Mouse (Mus musculus) lung, embryonic 16.5 days (tissue): ENCODE measurements around the gene Ifngr2. TPM values are rescaled to one million over a fixed set of nuclear protein-coding genes. Genes with fewer than 3 reads are reported as not detected.

ENCODE experiments used
- ATAC-seq: fragments of 200-750 bp; cut with Nextera tagmentation; 2 replicates; pipeline ENCODE4 v1.8.0; 2017; ENCODE audit warnings: low read depth, mild to moderate bottlenecking, moderate library complexity
- H3K27ac ChIP-seq: fragments of 300-500 bp; sonication (generic); 2 replicates; pipeline ENCODE4 v1.5.1; 2014; ENCODE audit warnings: mild to moderate bottlenecking, control low read depth, low read length
- H3K27me3 ChIP-seq: fragments of 300-500 bp; sonication (generic); 2 replicates; pipeline ENCODE4 v1.6.1; 2014; ENCODE audit warnings: low read depth, low read length, mixed read lengths; ENCODE audit not compliant: control insufficient read depth, insufficient read depth
- H3K36me3 ChIP-seq: fragments of 300-500 bp; sonication (generic); 2 replicates; pipeline ENCODE4 v1.6.1; 2014; ENCODE audit warnings: low read length; ENCODE audit not compliant: control insufficient read depth, insufficient read depth
- H3K4me1 ChIP-seq: fragments of 300-500 bp; sonication (generic); replicated peaks from 2 replicates; pipeline ENCODE4 v1.6.1; 2014; ENCODE audit warnings: low read length, mixed read lengths; ENCODE audit not compliant: control insufficient read depth, insufficient read depth
- H3K4me2 ChIP-seq: fragments of 300-500 bp; sonication (generic); 2 replicates; pipeline ENCODE4 v1.6.1; 2014; ENCODE audit warnings: low read depth, low read length, control low read depth
- H3K4me3 ChIP-seq: fragments of 300-500 bp; sonication (generic); 2 replicates; pipeline ENCODE4 v1.5.1; 2014; ENCODE audit warnings: mild to moderate bottlenecking, low read length, control low read depth
- H3K9ac ChIP-seq: fragments of 300-500 bp; sonication (generic); 2 replicates; pipeline ENCODE4 v1.6.1; 2014; ENCODE audit warnings: low read length, control low read depth
- H3K9me3 ChIP-seq: fragments of 300-500 bp; sonication (generic); 2 replicates; pipeline ENCODE4 v1.6.1; 2016; ENCODE audit warnings: low read length; ENCODE audit not compliant: control insufficient read depth
- WGBS: fragments of 180-500 bp; shearing (Covaris S2); extraction: QIAGEN DNeasy Blood & Tissue Kit; methylation state at CpG from one replicate; pipeline ENCODE4 v1.1.7; 2014; 5-methylcytosine and 5-hydroxymethylcytosine counted together
- polyA plus RNA-seq: library from polyadenylated mRNA; unstranded; fragments of >200 nt; fragmentation: Nextera tagmentation; extraction: Ambion mirVana; gene quantifications from 2 replicates; pipeline ENCODE4 v1.2.1, GENCODE M21; 2015

Gene Ifngr2
- polyA plus RNA-seq, result 53.7 and 54.1 TPM in 2 replicates

- under 1% methylated on average over 61 of the region's 74 CpGs for WGBS
- peak; percentile 94 for ATAC-seq
- H3K4me2 ChIP-seq, result peak within 1 kb of the TSS; percentile 75
- peak within 1 kb of the TSS; percentile 79 for H3K4me3 ChIP-seq
- H3K36me3 ChIP-seq, result no peaks in the 10 kb centered on the region
- H3K9ac ChIP-seq, result peak within 1 kb of the TSS; percentile 94
- H3K27ac ChIP-seq, result peak within 1 kb of the TSS; percentile 79
- no peaks in the 10 kb centered on the region for H3K9me3 ChIP-seq
- H3K4me1 ChIP-seq, result peaks cover 32% of the 10 kb centered on the region
- no peaks in the 10 kb centered on the region for H3K27me3 ChIP-seq
Measured at GRCm38 (mm10) chr16:91546836-91547741, at the start of gene Ifngr2. Ifngr2 (plus strand) TSS chr16:91547072.

- H3K27me3 ChIP-seq, result no peaks in the 10 kb centered on the region
- ATAC-seq, result no peak
- no peak overlapping the region for H3K4me3 ChIP-seq
- 90% methylated on average over 7 of the region's 7 CpGs for WGBS
- no peak overlapping the region for H3K9ac ChIP-seq
- no peaks in the 10 kb centered on the region for H3K9me3 ChIP-seq
- H3K4me2 ChIP-seq, result no peak overlapping the region
- H3K36me3 ChIP-seq, result peaks cover 40% of the 10 kb centered on the region
- no peak overlapping the region for H3K27ac ChIP-seq
- H3K4me1 ChIP-seq, result no peaks in the 10 kb centered on the region
Measured at GRCm38 (mm10) chr16:91498041-91498440, 48.8 kb upstream of the Ifngr2 start.

- H3K27me3 ChIP-seq, result no peaks in the 10 kb centered on the region
- no peaks in the 10 kb centered on the region for H3K9me3 ChIP-seq
- no peak for ATAC-seq
- H3K36me3 ChIP-seq, result peaks cover 51% of the 10 kb centered on the region
- H3K27ac ChIP-seq, result no peak overlapping the region
- WGBS, result 94% methylated on average over 7 of the region's 7 CpGs
- no peak overlapping the region for H3K4me3 ChIP-seq
- H3K4me1 ChIP-seq, result no peaks in the 10 kb centered on the region
- H3K9ac ChIP-seq, result no peak overlapping the region
- no peak overlapping the region for H3K4me2 ChIP-seq
Measured at GRCm38 (mm10) chr16:91504701-91505100, 42.2 kb upstream of the Ifngr2 start.

- Histone ChIP-seq H3K27ac (no peak overlapping the region), H3K4me3 (no peak overlapping the region), H3K4me2 (no peak overlapping the region), H3K27me3 (no peaks in the 10 kb centered on the region), H3K9ac (no peak overlapping the region), H3K9me3 (no peaks in the 10 kb centered on the region), H3K36me3 (peaks cover 47% of the 10 kb centered on the region), H3K4me1 (no peaks in the 10 kb centered on the region)
- WGBS, result 86% methylated on average over 15 of the region's 15 CpGs
- ATAC-seq, result no peak
Measured at GRCm38 (mm10) chr16:91505116-91505601, 41.7 kb upstream of the Ifngr2 start.

GRCm38 (mm10) chr16:91506396-91506795 lies 40.5 kb upstream of the Ifngr2 start:
- Histone ChIP-seq H3K4me3 (no peak overlapping the region), H3K27ac (no peak overlapping the region), H3K27me3 (no peaks in the 10 kb centered on the region), H3K4me1 (no peaks in the 10 kb centered on the region), H3K9ac (no peak overlapping the region), H3K4me2 (no peak overlapping the region), H3K9me3 (no peaks in the 10 kb centered on the region), H3K36me3 (peaks cover 39% of the 10 kb centered on the region)
- 92% methylated on average over 12 of the region's 12 CpGs for WGBS
- ATAC-seq, result no peak

- peak; percentile 64; the same call in 1 of the 2 replicates for ATAC-seq
- 30% methylated on average over 7 of the region's 7 CpGs for WGBS
Measured at GRCm38 (mm10) chr16:91512161-91512787, 34.6 kb upstream of the Ifngr2 start.

GRCm38 (mm10) chr16:91513099-91513498 lies 33.8 kb upstream of the Ifngr2 start:
- H3K27ac ChIP-seq, result no peak overlapping the region
- 82% methylated on average over 6 of the region's 6 CpGs for WGBS
- H3K4me2 ChIP-seq, result no peak overlapping the region
- no peaks in the 10 kb centered on the region for H3K36me3 ChIP-seq
- no peaks in the 10 kb centered on the region for H3K27me3 ChIP-seq
- ATAC-seq, result no peak
- H3K4me3 ChIP-seq, result no peak overlapping the region
- no peaks in the 10 kb centered on the region for H3K4me1 ChIP-seq
- H3K9me3 ChIP-seq, result no peaks in the 10 kb centered on the region
- H3K9ac ChIP-seq, result no peak overlapping the region

More at GRCm38 (mm10) chr16:91512161-91512787, 34.6 kb upstream of the Ifngr2 start:
- Histone ChIP-seq H3K4me2 (no peak overlapping the region), H3K4me1 (no peaks in the 10 kb centered on the region), H3K9ac (0 out of 2 replicates have a peak overlapping the region, but pooled peaks have one; percentile 9), H3K36me3 (no peaks in the 10 kb centered on the region), H3K27me3 (no peaks in the 10 kb centered on the region), H3K9me3 (no peaks in the 10 kb centered on the region), H3K4me3 (no peak overlapping the region), H3K27ac (no peak overlapping the region)

GRCm38 (mm10) chr16:91517020-91517419 lies 29.9 kb upstream of the Ifngr2 start:
- Histone ChIP-seq H3K4me1 (no peaks in the 10 kb centered on the region), H3K4me2 (no peak overlapping the region), H3K9me3 (no peaks in the 10 kb centered on the region), H3K27ac (no peak overlapping the region), H3K27me3 (no peaks in the 10 kb centered on the region), H3K4me3 (no peak overlapping the region), H3K9ac (no peak overlapping the region), H3K36me3 (no peaks in the 10 kb centered on the region)
- WGBS, result 49% methylated on average over 7 of the region's 7 CpGs
- no peak for ATAC-seq

GRCm38 (mm10) chr16:91522040-91522439 lies 24.8 kb upstream of the Ifngr2 start:
- peaks cover 4% of the 10 kb centered on the region for H3K9me3 ChIP-seq
- peak overlapping the region; percentile 62 for H3K27ac ChIP-seq
- H3K4me3 ChIP-seq, result no peak overlapping the region
- H3K4me2 ChIP-seq, result no peak overlapping the region
- H3K36me3 ChIP-seq, result no peaks in the 10 kb centered on the region
- no peaks in the 10 kb centered on the region for H3K27me3 ChIP-seq
- 63% methylated on average over 5 of the region's 5 CpGs for WGBS
- no peak overlapping the region for H3K9ac ChIP-seq
- ATAC-seq, result peak; percentile 58
- no peaks in the 10 kb centered on the region for H3K4me1 ChIP-seq
